Mouse (Mus musculus) liver, adult (tissue): Measurements from ENCODE around the gene Zfp445.

Experiments
- GATA4 ChIP-seq: IDR thresholded peaks from 2 replicates; pipeline ENCODE4 v1.6.1; 2014; ENCODE audit warnings: mild to moderate bottlenecking, low read length; ENCODE audit not compliant: insufficient replicate concordance

Gene Zfp445

GRCm38 (mm10) chr9:122843760-122844159 lies 22.0 kb downstream of the Zfp445 start, which contains the start of gene Gm35549:
Gm35549 (minus strand) TSS chr9:122844035.
- TF ChIP-seq GATA4: no peak

DNA sequence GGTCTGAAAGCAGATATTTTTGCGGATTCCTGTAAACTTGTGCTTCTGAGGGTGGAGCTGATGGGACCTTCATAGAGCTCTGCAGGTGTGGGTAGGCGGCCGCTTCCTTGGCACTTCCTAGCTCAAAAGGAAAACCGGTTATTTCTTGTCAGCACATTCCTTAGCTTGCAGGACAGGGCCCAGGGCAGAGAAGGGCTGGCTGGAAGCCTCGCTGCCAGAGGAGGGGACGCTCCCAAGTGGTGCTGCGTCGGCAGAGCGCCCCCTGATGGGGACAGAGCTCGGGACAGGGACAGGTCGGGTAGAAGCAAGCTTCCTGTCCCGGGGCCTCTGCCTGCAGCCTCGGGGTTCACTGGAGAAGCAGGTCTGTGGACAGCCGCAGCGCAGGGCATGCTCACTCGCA lies 28.1 kb downstream of the Zfp445 start:
- TF ChIP-seq GATA4: no peak

DNA sequence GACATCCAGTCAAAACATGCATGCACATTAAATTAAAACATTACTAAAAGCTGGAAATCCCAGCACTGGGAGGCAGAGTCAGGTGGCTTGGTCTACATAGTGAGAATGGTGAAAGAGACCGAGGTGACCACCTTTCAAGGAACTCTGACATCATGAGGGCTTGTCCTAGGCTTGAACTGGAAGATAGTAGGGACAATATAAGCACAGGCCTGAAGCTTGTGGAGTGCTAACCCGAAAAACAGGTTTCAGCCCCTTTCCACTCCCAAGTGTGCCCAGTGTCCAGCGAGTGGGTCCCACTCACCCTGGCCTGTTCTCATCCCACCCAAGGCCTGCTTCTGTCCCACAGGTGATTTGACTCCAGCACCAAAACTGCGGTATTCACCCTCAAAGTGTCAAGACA lies 28.6 kb downstream of the Zfp445 start:
- no peak for TF ChIP-seq GATA4

DNA sequence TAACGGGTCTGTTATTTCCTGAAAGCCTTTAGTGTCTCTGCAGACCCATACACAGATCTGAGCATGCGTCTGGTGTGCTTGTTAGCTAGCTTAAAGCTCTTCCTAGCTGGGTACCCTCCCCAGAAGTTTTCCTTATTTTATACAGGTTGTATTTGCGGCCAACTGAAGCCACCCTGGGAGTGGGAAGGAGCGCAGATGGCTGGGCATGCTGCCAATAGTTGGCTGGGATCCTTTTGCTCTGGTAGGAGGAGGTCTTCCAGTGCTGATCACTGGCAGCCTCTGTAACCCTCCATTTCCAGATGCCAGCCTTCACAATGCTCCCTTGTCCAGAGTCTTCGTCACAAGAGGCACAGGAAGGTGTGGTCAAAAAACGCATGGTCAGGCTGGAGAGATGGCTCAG lies 29.0 kb downstream of the Zfp445 start:
- no peak for TF ChIP-seq GATA4

DNA sequence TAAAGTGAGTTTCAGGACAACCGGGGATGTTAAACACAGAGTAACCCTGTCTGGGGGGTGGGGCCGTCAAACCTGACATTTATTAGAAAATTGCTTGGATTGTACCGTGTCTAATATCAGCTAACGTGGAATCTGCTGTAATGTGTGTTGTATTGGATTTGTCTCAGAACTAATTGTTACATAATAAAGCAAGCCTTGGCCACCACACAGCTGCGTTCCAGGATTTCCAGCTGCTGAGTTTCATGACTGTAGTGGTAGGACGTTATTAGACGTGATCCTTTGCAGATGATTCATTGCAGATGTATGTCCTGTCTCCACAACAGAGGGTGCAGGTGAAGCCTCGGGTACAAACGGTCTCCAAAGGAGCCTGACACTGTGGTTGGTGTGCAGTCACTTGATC lies 29.7 kb downstream of the Zfp445 start:
- TF ChIP-seq GATA4: no peak

DNA sequence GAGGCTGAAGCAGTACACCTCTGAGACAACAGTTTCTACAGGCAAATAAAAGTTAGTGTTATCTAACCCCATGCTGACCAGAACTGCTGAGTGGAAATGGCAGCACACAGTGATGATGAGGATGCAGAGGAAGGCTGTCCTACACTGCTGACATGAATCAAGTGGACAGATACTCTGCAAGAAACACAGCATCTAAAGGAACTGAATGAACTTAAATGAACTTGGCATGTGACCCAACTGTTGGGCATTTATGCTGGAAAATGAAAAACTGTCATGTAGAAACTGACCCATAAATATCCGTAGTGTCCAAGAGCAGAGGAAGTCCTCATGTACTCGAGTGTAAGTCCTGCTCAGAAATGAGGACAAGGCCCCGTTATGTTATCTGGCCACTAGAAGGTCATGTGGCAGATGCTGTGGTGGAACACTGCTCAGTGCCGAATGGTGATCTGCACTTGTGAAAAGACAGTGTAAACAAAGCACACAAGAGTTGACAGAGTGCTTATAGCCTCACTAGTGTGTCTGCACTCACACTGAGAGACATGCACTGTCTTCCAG lies 35.9 kb downstream of the Zfp445 start:
- no peak for TF ChIP-seq GATA4

- no peak for TF ChIP-seq GATA4
Observed at GRCm38 (mm10) chr9:122826743-122827142, 39.1 kb downstream of the Zfp445 start.

- no peak for TF ChIP-seq GATA4
Observed at GRCm38 (mm10) chr9:122823374-122824017, 42.3 kb downstream of the Zfp445 start.

GRCm38 (mm10) chr9:122815239-122815851 lies 50.5 kb downstream of the Zfp445 start:
- TF ChIP-seq GATA4: no peak

DNA sequence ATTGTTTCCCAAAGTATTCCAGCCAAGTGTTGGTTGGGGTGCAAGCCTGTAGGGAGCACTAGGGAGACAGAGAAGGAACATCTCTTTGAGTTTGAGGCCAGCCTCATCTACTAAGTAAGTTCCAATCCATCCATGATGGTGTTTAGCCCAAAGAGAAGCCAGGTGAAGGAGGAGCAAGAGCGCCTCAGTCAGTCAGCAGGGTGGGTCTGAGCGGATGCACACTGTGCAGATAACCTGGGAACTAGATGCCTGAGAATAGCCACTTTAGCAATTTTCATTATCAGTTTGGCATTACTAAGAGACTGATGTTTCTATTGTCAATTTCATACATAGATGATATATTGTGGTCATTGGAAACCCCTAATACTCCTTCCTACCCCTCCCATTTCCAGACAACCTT lies 51.0 kb downstream of the Zfp445 start:
- TF ChIP-seq GATA4: no peak

DNA sequence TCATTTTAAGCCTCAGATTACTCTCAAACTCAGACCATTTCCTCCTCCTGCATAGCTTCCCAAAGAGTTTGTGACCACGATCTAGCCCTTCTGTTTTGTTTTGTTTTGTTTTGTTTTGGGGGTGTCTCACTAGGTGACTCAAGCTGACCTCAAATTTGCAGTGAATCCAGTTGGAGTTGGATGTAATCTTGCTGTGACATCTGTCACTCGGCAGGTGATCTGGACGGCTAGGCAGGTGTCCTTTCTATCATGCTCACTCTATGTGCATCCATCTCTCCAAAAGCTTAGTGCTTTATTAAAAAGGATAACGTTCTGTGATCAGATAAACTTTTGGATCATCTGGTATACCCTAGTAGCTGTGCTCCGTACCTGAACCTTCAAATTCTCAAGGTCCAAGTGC lies 53.4 kb downstream of the Zfp445 start:
- no peak for TF ChIP-seq GATA4

DNA sequence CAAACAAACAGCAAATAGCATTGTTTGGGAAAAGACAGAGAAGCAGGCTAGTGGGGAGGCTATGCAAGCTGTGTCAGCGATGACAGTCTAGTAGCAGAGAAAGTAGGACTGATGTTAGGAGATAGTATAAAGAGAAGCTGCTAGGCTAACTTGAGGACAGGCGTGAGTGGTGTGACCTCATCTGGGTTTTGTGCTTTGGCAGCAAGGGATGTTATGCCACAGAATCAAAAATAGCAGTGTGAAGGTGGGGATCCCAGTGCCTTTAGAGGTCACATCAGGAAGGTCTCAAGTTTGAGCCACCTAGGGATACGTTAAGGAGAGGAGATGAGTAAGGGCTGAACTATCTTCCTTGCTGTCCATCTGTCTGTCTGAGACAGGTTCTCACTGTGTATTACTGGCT lies 55.6 kb downstream of the Zfp445 start:
- TF ChIP-seq GATA4: no peak

DNA sequence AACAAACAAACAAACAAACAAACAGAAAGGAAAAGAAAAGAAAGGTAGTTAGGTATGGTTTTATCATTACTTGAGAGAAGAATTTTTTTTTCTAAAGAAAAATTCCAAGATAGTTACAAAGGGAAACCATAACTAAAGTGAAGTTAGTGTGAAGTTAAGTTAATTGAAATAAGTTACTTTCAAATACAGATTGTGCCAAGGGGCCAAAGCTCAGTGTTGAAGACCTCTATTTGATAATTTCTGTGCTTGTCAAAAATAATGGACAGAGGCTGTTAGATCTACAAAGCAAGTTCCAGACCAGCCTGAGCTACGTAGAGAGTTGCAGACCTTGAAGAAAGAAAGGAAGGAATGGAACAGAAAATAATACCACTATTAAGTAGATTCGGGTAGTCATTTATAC lies 58.6 kb downstream of the Zfp445 start:
- TF ChIP-seq GATA4: no peak

- TF ChIP-seq GATA4: no peak
Observed at GRCm38 (mm10) chr9:122805845-122806341, 59.9 kb downstream of the Zfp445 start.

DNA sequence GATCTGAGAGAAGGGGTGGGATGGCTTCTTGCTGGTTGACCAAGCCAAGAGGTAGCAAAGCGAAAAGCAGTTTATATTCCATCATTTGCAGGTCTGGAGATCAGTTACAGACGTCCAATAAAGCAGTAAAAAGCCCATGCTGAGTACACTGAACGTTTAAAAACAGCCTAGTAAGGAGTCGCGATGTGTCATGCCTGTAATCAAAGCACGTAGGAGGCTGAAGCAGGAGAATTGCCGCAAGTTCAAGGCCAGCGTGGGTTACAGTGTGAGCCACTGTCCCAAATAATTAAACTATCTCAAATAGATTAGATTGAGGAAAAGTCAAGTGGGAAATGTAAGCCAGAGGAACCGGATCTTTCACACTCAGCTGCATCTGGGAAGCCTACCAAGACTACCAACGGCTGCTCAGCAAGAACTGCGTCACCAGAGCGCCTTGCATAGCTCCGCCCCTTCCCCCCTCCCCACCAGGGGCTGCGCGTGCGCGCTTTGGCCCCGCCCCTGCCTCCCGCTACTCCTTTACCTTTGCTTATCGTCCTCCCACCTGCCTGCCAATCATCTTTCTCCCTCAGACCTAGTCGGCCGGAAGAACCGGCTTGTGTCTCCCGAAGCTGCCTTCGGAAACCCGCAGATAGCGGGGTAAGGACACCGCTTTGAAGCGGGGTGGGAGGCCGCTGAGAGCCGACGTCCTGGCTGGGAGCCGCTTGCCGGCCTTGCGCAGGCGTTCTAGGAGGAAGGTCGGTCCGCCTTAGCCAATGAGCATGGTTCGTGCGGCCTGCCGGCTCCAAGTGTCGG lies 60.6 kb downstream of the Zfp445 start, which contains the start of gene Tcaim:
Tcaim (plus strand) TSS at position 487 of the 792 bp plus-strand sequence.
- TF ChIP-seq GATA4: peak; percentile 51; the same call in 1 of the 2 replicates
